Mouse (Mus musculus): Measurements from ENCODE around the gene Usp19. TPM values are rescaled to one million over a fixed set of nuclear protein-coding genes. Genes with fewer than 3 reads are reported as not detected.

The Usp19 gene
- polyA plus RNA-seq, 1 experiment from 2014 or later = 104 TPM

DNA sequence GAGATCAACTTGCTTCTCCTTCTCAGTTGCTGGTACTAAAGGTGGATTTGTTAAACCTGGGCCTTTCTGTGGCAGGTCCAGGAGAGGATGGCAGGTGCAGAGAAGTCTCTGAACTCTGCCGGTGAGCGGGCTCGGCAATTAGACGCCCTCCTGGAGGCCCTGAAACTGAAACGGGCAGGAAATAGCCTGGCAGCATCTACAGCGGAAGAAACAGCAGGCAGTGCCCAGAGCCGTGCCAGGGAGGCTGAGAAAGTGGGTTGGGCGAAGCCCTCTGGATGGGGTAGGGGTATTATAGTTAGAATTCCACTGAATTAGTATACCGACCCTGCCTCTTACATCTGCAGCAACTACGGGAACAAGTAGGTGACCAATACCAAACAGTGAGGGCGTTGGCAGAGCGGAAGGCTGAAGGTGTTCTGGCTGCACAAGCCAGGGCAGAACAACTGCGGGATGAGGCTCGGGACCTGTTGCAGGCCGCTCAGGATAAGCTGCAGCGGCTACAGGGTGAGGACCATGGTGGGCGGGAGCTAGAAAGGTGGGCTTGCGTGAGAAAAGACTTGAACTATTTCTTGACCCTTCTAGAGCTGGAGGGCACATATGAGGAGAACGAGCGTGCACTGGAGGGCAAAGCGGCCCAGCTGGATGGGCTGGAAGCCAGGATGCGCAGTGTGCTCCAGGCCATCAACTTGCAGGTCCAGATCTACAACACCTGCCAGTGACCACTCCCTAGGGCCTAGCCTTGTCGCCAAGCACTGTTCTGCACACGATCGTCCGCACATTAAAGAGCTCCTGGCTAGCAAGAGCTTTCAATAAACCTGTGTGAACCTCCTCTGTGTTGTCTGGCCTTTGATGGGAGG, 472 bp upstream of the Usp19 start:
- WGBS = 70% methylated on average over 26 of the region's 26 CpGs
- Histone ChIP-seq H3K4me2 (replicated peaks) (peak overlapping the region; percentile 93), H3K27ac (peak overlapping the region; percentile 91), H3K9ac (peak overlapping the region; percentile 92), H3K4me3 (peak overlapping the region; percentile 88), H3K9me3 (no peaks in the 10 kb centered on the region), H3K36me3 (peaks cover 74% of the 10 kb centered on the region), H3K27me3 (replicated peaks) (no peaks in the 10 kb centered on the region), H3K4me1 (peaks cover 23% of the 10 kb centered on the region)
- ATAC-seq (ENCODE audit: low FRiP score, low read depth) = peak; percentile 72

DNA sequence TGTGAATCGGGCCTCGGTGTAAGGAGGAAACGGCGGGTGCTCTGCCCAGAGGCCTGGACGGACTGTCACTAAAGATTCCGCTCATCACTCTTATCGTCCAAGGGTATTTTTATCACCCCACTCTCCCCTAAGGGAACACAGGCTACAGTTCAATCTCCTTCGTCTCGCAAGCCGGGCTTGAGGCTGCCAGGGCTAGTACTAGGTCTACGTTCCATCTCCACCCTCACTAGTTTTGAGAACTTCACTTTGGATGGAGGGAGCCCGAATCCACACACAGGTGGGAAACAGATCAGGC, 831 bp downstream of the Usp19 start:
- Histone ChIP-seq H3K4me1 (peaks cover 23% of the 10 kb centered on the region), H3K9me3 (no peaks in the 10 kb centered on the region), H3K4me3 (peak overlapping the region; percentile 88), H3K9ac (peak overlapping the region; percentile 92), H3K36me3 (peaks cover 73% of the 10 kb centered on the region), H3K27me3 (replicated peaks) (no peaks in the 10 kb centered on the region), H3K4me2 (replicated peaks) (peak overlapping the region; percentile 93), H3K27ac (peak overlapping the region; percentile 91)
- ATAC-seq (ENCODE audit: low FRiP score, low read depth) = 0 out of 2 replicates have a peak, but pooled peaks have one; percentile 3
- WGBS = 14% methylated on average over 12 of the region's 12 CpGs

DNA sequence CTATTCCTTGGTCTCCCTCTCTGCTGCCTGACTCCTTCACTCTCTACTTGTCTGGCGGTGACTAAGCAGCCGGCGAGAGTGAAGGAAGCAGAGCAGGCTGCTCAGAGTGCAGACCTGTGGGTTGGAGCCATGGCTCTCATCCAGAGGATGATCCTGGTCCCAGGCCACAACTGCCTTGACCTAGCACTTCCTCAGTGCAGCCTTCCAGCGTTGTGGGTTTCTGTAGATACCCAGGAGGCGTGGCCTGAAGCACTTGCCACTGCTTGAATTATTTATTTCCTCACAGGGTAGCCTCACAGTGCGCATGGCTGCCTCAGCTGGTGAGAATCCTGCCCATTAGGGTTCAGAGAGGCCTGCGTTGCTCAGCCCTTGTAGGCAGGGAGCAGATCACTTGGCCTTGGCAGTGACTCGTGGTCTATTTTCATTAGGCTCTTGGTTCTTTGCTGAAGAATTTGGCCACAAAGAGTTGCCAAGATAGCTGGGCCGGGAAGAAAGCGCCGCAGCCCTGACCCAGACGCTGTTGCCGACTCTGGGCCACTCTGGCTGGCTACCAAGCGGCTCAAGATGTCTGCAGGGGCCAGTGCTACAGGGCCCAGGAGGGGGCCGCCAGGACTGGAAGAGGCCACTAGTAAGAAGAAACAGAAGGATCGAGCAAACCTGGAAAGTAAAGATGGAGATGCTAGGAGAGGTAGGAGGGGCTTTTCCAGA, 1.8 kb downstream of the Usp19 start:
- Histone ChIP-seq H3K27ac (no peak overlapping the region), H3K9ac (peak overlapping the region; percentile 92), H3K4me1 (peaks cover 23% of the 10 kb centered on the region), H3K4me3 (peak overlapping the region; percentile 0; the same call in 1 of the 2 replicates), H3K27me3 (replicated peaks) (no peaks in the 10 kb centered on the region), H3K36me3 (peaks cover 74% of the 10 kb centered on the region), H3K4me2 (replicated peaks) (peak overlapping the region; percentile 93), H3K9me3 (no peaks in the 10 kb centered on the region)
- no peak for ATAC-seq (ENCODE audit: low FRiP score, low read depth)
- 88% methylated on average over 16 of the region's 16 CpGs for whole genome bisulfite sequencing

DNA sequence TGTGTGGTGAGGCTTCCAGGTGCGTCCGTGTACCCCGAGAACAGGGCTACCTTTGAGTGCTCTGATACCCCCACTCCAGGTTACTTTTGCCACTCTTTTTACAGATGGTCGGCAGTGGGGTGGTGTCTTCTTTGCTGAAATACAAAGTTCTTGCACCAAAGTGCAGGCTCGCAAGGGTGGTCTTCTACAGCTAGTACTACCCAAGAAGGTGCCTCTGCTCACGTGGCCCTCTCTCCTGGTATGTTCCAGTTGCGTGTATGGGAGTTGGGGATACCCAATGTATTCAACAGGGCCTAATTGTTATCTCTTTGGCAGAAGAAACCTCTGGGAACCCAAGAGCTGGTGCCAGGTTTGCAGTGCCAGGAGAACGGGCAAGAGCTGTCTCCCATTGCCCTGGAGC, 2.8 kb downstream of the Usp19 start:
- no peak overlapping the region for H3K27ac ChIP-seq
- 93% methylated on average over 8 of the region's 8 CpGs for WGBS

DNA sequence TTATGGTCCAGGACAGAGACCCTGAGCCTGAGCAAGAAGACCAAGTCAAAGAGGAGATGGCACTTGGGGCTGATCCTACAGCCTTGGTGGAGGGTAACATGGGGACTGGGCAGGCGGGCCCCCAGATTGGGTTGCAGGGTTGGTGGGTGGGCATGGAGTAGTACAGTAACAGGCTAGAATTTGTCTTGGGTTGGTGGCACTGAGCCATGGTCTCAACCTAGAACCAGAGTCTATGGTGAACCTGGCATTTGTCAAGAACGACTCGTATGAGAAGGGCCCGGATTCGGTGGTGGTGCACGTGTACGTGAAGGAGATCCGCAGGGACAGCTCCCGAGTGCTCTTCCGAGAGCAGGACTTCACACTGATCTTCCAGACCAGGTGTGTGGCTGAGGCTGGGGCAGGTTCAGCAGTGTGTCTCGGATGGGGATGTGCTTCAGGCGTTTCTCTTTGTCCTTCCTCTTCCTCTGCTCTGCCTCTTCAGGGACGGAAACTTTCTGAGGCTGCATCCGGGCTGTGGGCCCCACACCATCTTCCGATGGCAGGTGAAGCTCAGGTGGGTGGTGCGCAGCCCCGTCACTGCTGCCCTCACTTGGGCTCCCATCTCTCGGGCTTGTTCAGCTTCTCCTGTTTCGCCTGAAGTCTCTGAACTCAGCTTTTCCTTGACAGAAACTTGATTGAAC, 3.9 kb downstream of the Usp19 start:
- Histone ChIP-seq H3K27ac (no peak overlapping the region), H3K4me3 (no peak overlapping the region), H3K36me3 (peaks cover 74% of the 10 kb centered on the region), H3K4me2 (replicated peaks) (no peak overlapping the region), H3K27me3 (replicated peaks) (no peaks in the 10 kb centered on the region), H3K4me1 (peaks cover 23% of the 10 kb centered on the region), H3K9ac (0 out of 2 replicates have a peak overlapping the region, but pooled peaks have one; percentile 3), H3K9me3 (no peaks in the 10 kb centered on the region)
- ATAC-seq (ENCODE audit: low FRiP score, low read depth) = no peak
- WGBS = 93% methylated on average over 19 of the region's 19 CpGs

More for the DNA sequence above, 2.8 kb downstream of the Usp19 start:
- no peak for ATAC-seq (ENCODE audit: low FRiP score, low read depth)
- H3K4me2 ChIP-seq (replicated peaks) = no peak overlapping the region
- no peaks in the 10 kb centered on the region for H3K9me3 ChIP-seq
- no peak overlapping the region for H3K9ac ChIP-seq
- H3K4me3 ChIP-seq = no peak overlapping the region
- H3K4me1 ChIP-seq = peaks cover 23% of the 10 kb centered on the region
- H3K36me3 ChIP-seq = peaks cover 74% of the 10 kb centered on the region
- H3K27me3 ChIP-seq (replicated peaks) = no peaks in the 10 kb centered on the region

DNA sequence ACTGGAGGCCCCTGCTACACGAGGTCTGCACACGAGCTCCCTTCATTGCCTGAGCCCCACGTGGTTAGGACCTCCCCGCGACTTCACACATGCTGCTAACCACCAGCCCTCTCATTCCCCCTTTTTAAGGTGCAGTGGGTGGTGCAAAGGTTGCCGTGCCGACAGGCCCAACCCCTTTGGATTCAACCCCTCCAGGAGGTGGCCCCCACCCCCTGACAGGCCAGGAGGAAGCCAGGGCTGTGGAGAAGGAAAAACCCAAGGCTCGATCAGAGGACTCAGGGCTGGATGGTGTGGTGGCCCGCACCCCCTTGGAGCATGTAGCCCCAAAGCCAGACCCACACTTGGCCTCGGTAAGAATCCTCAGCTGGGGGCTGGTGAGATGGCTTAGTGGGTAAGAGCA, 4.5 kb downstream of the Usp19 start:
- Histone ChIP-seq H3K9me3 (no peaks in the 10 kb centered on the region), H3K4me2 (replicated peaks) (no peak overlapping the region), H3K4me3 (no peak overlapping the region), H3K36me3 (peaks cover 76% of the 10 kb centered on the region), H3K9ac (0 out of 2 replicates have a peak overlapping the region, but pooled peaks have one; percentile 3), H3K27ac (no peak overlapping the region), H3K27me3 (replicated peaks) (no peaks in the 10 kb centered on the region), H3K4me1 (peaks cover 19% of the 10 kb centered on the region)
- 81% methylated on average over 10 of the region's 10 CpGs for WGBS
- no peak for ATAC-seq (ENCODE audit: low FRiP score, low read depth)

DNA sequence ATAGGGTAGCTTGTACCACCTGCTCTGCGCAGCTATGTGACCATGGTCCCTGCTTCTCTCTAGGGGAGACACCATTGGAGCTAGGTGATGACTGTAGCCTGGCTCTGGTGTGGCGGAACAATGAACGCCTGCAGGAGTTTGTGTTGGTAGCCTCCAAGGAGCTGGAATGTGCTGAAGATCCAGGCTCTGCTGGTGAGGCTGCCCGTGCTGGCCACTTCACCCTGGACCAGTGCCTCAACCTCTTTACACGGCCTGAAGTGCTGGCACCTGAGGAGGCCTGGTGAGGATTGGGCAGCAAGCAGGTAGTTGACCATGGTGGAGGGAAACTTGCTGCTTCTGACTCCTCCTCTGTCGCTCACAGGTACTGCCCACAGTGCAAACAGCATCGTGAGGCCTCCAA, 8.8 kb downstream of the Usp19 start:
- Histone ChIP-seq H3K4me1 (no peaks in the 10 kb centered on the region), H3K27me3 (replicated peaks) (no peaks in the 10 kb centered on the region), H3K9ac (no peak overlapping the region), H3K4me2 (replicated peaks) (no peak overlapping the region), H3K27ac (no peak overlapping the region), H3K36me3 (peaks cover 92% of the 10 kb centered on the region), H3K9me3 (no peaks in the 10 kb centered on the region), H3K4me3 (no peak overlapping the region)
- ATAC-seq (ENCODE audit: low FRiP score, low read depth) = no peak
- 97% methylated on average over 7 of the region's 7 CpGs for WGBS

DNA sequence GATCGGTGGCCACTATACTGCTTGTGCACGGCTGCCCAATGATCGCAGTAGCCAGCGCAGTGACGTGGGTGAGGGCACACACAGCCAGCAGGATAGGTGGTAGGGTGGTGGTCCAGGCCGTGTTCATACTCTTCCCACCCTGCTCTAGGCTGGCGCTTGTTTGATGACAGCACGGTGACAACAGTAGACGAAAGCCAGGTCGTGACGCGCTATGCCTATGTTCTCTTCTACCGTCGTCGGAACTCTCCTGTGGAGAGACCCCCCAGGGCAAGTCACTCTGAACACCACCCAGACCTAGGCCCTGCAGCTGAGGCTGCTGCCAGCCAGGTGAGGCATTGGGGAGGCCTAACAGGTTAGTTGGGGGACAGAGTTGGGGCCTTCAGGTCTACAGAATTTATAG, 9.5 kb downstream of the Usp19 start:
- H3K36me3 ChIP-seq = peaks cover 84% of the 10 kb centered on the region
- H3K4me3 ChIP-seq = no peak overlapping the region
- no peak for ATAC-seq (ENCODE audit: low FRiP score, low read depth)
- 96% methylated on average over 15 of the region's 15 CpGs for WGBS
- H3K9ac ChIP-seq = no peak overlapping the region
- H3K4me2 ChIP-seq (replicated peaks) = no peak overlapping the region
- H3K9me3 ChIP-seq = no peaks in the 10 kb centered on the region
- no peak overlapping the region for H3K27ac ChIP-seq
- no peaks in the 10 kb centered on the region for H3K4me1 ChIP-seq
- H3K27me3 ChIP-seq (replicated peaks) = no peaks in the 10 kb centered on the region

DNA sequence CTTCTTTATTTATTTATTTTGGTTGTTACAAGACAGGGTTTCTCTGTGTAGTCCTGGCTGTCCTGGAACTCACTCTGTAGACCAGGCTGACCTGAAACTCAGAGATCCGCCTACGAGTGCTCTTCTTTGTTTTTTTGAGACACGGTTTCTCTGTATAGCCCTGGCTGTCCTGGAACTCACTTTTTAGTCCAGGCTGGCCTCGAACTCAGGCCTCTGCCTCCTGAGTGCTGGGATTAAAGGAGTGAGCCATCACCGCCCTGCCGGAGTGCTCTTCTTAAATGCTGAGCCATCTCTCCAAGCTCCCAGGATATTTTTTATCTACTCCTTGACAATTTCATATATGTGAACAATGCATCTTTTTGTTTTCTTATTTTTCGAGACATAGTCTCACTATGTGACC, 16.5 kb downstream of the Usp19 start:
- Histone ChIP-seq H3K27ac (no peak overlapping the region), H3K9ac (peak overlapping the region; percentile 1; the same call in 1 of the 2 replicates), H3K4me3 (no peak overlapping the region), H3K9me3 (no peaks in the 10 kb centered on the region), H3K36me3 (peaks cover 36% of the 10 kb centered on the region), H3K4me2 (replicated peaks) (peak overlapping the region; percentile 69), H3K27me3 (replicated peaks) (no peaks in the 10 kb centered on the region), H3K4me1 (peaks cover 14% of the 10 kb centered on the region)
- no peak for ATAC-seq (ENCODE audit: low FRiP score, low read depth)
- 88% methylated on average over 7 of the region's 7 CpGs for WGBS

DNA sequence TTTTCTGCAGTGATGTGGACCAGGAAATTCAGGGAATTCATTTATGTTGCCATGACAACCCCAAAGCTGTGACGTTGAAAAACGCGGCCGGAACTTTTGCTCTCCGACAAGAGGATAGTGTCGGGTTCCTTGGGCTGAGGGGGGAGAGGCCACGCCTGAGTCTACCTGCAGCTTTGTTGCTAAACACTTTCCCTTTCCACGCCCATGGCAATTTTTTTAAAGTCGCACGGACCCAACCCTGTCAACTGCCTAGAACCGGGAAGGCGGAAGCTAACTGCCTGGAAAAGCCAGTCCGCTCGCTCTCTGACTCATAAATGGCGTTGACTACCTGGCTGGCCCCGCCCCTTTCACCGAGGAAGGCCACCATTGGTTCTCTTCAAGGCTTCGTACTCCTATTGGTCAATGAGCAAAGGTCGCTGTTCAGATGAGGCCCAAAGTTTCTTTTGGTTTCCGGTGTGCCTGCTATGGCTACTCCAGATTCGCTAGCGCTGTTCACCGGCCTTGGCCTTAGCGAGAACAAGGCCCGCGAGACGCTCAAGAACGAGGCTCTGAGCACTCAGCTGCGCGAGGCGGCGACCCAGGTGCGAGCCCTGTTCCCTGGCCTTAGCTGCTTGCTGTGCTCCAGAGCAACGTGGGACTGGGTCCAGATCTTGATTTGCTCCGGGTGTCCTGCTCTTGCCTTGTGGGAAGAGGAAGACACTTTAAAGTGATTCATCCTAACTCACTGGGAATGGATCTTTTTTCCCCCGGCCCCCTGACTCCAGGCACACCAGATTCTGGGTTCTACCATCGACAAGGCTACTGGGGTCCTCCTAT, 17.4 kb downstream of the Usp19 start, which contains the start of gene Qars:
TSS of gene Qars (plus strand) at position 88 of the 816 bp plus-strand sequence.
- 0 out of 2 replicates have a peak within 1 kb of the TSS, but pooled peaks have one; percentile 50 for H3K27ac ChIP-seq
- H3K4me2 ChIP-seq (replicated peaks) = peak within 1 kb of the TSS; percentile 69
- no peaks in the 10 kb centered on the region for H3K9me3 ChIP-seq
- peaks cover 14% of the 10 kb centered on the region for H3K4me1 ChIP-seq
- H3K9ac ChIP-seq = peak within 1 kb of the TSS; percentile 63
- WGBS = under 1% methylated on average over 37 of the region's 37 CpGs
- no peaks in the 10 kb centered on the region for H3K27me3 ChIP-seq (replicated peaks)
- peak; percentile 96 for ATAC-seq (ENCODE audit: low FRiP score, low read depth)
- peaks cover 38% of the 10 kb centered on the region for H3K36me3 ChIP-seq
- H3K4me3 ChIP-seq = peak within 1 kb of the TSS; percentile 68

DNA sequence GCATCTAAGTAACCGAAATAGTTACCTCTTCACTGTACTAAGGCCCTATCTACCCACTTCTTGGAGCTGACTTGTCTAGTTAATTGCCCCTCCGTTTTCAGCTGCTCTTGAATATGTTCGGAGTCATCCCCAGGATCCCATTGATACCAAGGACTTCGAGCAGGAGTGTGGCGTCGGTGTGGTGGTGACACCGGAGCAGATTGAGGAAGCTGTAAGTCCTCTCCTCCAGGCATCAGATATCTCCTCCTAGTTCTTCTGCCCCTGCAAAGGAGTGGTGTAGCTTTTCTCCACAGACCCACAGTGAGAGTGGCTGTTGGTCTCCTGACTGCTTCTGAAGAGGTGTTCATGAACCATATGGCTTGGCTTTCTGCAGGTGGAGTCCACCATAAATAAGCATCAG, 18.4 kb downstream of the Usp19 start:
- Histone ChIP-seq H3K4me2 (replicated peaks) (peak overlapping the region; percentile 69), H3K9ac (peak overlapping the region; percentile 63)
- 90% methylated on average over 7 of the region's 7 CpGs for whole genome bisulfite sequencing

More for the DNA sequence above, 18.4 kb downstream of the Usp19 start:
- no peak for ATAC-seq (ENCODE audit: low FRiP score, low read depth)
- peak overlapping the region; percentile 68 for H3K4me3 ChIP-seq
- no peak overlapping the region for H3K27ac ChIP-seq
- no peaks in the 10 kb centered on the region for H3K27me3 ChIP-seq (replicated peaks)
- H3K36me3 ChIP-seq = peaks cover 39% of the 10 kb centered on the region
- H3K9me3 ChIP-seq = no peaks in the 10 kb centered on the region
- H3K4me1 ChIP-seq = peaks cover 14% of the 10 kb centered on the region
